ENCODE assay signal across 24 mouse cellular contexts in genomic region chr17:8581579-8581978, GRCm38 (mm10). TPM values are rescaled to one million over a fixed set of nuclear protein-coding genes. Genes with fewer than 3 reads are reported as not detected.
DNase-seq lines count a peak whose midpoint lies in the region; ATAC-seq lines count a peak whose summit lies in the region.
"Had no signal": no experiment of that assay in that cellular context is flagged by ENCODE, and none has a peak within 500 bp of the region (broad histone marks: within the 10 kb centered on the region; RNA-seq: fewer than 3 reads in every experiment).

No protein-coding gene starts in this region.

- DNase-seq in frontal cortex, postnatal 25 days (ENCODE audit: low spot score in 2 of 2): no peak
- peak; percentile 15 for DNase-seq in midbrain, embryonic 14.5 days
- DNase-seq in midbrain, embryonic 11.5 days (ENCODE audit: low spot score, missing footprints): no peak
- peak; percentile 28 to 34 for DNase-seq in layer of hippocampus, adult 8-10 months (ENCODE audit: low spot score in 2 of 2)
- DNase-seq in right cerebral cortex, postnatal 4 days: peak; percentile 14
- no peak for DNase-seq in lung, postnatal 10 days
- no peak for DNase-seq in kidney, postnatal 36 days
- DNase-seq: adrenal gland, postnatal 10 days; B cell, adult 2 months; cerebellum, adult 9-10 months; gastrocnemius, adult 2 months; heart, postnatal 4 days; kidney, adult 8-10 months; kidney, postnatal 4 days; left cerebral cortex, postnatal 4 days; lung, adult 2 months; lung, postnatal 4 days had no signal

- no peak overlapping the region for H3K27ac ChIP-seq in midbrain, embryonic 14.5 days (replicated peaks; ENCODE audit: low read depth, low read length)
- no peak overlapping the region for H3K27ac ChIP-seq in midbrain, embryonic 11.5 days (ENCODE audit: low read depth, low read length)
- H3K27ac ChIP-seq: embryonic facial prominence, embryonic 15.5 days; gastrocnemius, adult 2 months had no signal

- no peak overlapping the region for H3K4me2 ChIP-seq in midbrain, embryonic 14.5 days (ENCODE audit: low read length)
- no peak overlapping the region for H3K4me2 ChIP-seq in midbrain, embryonic 11.5 days
- H3K4me2 ChIP-seq: embryonic facial prominence, embryonic 15.5 days had no signal

- WGBS in midbrain, embryonic 14.5 days: 58% methylated on average over 8 of the region's 8 CpGs
- WGBS in midbrain, embryonic 11.5 days: 72% methylated on average over 8 of the region's 8 CpGs

- ATAC-seq in frontal cortex, adult (ENCODE audit: low TSS enrichment): peak; percentile 76
- no peak for ATAC-seq in midbrain, embryonic 14.5 days (ENCODE audit: low FRiP score, low TSS enrichment)
- ATAC-seq in midbrain, embryonic 11.5 days (ENCODE audit: low FRiP score): no peak

- no peaks in the 10 kb centered on the region for H3K9me3 ChIP-seq in midbrain, embryonic 14.5 days (ENCODE audit: control insufficient read depth, low read length)
- H3K9me3 ChIP-seq in midbrain, embryonic 11.5 days (ENCODE audit: control insufficient read depth, low read length): no peaks in the 10 kb centered on the region
- H3K9me3 ChIP-seq: embryonic facial prominence, embryonic 15.5 days had no signal

- H3K4me3 ChIP-seq in midbrain, embryonic 14.5 days (replicated peaks; ENCODE audit: low read depth, low read length): no peak overlapping the region
- H3K4me3 ChIP-seq in midbrain, embryonic 11.5 days (ENCODE audit: low read depth, low read length): no peak overlapping the region
- H3K4me3 ChIP-seq: embryonic facial prominence, embryonic 15.5 days; gastrocnemius, adult 2 months had no signal

- no peaks in the 10 kb centered on the region for H3K36me3 ChIP-seq in midbrain, embryonic 14.5 days (ENCODE audit: control insufficient read depth, insufficient read depth, low read length)
- no peaks in the 10 kb centered on the region for H3K36me3 ChIP-seq in midbrain, embryonic 11.5 days (ENCODE audit: control insufficient read depth, insufficient read depth, low read length)
- H3K36me3 ChIP-seq: embryonic facial prominence, embryonic 15.5 days had no signal

- no peak overlapping the region for H3K9ac ChIP-seq in midbrain, embryonic 14.5 days (replicated peaks; ENCODE audit: low read length)
- no peak overlapping the region for H3K9ac ChIP-seq in midbrain, embryonic 11.5 days (ENCODE audit: low read length)
- H3K9ac ChIP-seq: embryonic facial prominence, embryonic 15.5 days had no signal

- H3K27me3 ChIP-seq in midbrain, embryonic 14.5 days (ENCODE audit: control insufficient read depth, insufficient read depth, low read length): no peaks in the 10 kb centered on the region
- H3K27me3 ChIP-seq in midbrain, embryonic 11.5 days (ENCODE audit: control insufficient read depth, insufficient read depth, low read length): no peaks in the 10 kb centered on the region
- H3K27me3 ChIP-seq: embryonic facial prominence, embryonic 15.5 days had no signal

- no peaks in the 10 kb centered on the region for H3K4me1 ChIP-seq in midbrain, embryonic 14.5 days (ENCODE audit: control insufficient read depth, insufficient read depth, low read length)
- H3K4me1 ChIP-seq in midbrain, embryonic 11.5 days (ENCODE audit: control insufficient read depth, insufficient read depth, low read length): no peaks in the 10 kb centered on the region
- H3K4me1 ChIP-seq: embryonic facial prominence, embryonic 15.5 days had no signal

RNA-seq across cellular contexts. Expression of gene Gm17087, which starts 14.8 kb away (rescaled TPM):
- polyA plus RNA-seq in midbrain, embryonic 14.5 days (2014; fragmentation: Nextera tagmentation; extraction: Ambion mirVana): not detected in 2 replicates
- not detected in 2 replicates for polyA plus RNA-seq in midbrain, embryonic 11.5 days (2014; fragmentation: Nextera tagmentation; extraction: Ambion mirVana)
- total RNA-seq in layer of hippocampus, adult 8-10 months (2022): not detected
- total RNA-seq: adrenal gland, postnatal 10 days; gastrocnemius, adult 2 months; granulocyte monocyte progenitor cell, adult 5-6 weeks; heart, postnatal 4 days; left cerebral cortex, postnatal 4 days; liver, adult 2 months had no signal
- polyA plus RNA-seq: embryonic facial prominence, embryonic 15.5 days; forebrain, embryonic 11.5 days; heart, embryonic 14.5 days; liver, adult 2 months; lung, adult 2 months; neural tube, embryonic 11.5 days had no signal

RNA-seq across cellular contexts. Expression of gene Pde10a, which starts 56.4 kb away (rescaled TPM):
- 14.1 and 15.2 TPM in 2 replicates for polyA plus RNA-seq in midbrain, embryonic 14.5 days (2014; fragmentation: Nextera tagmentation; extraction: Ambion mirVana)
- 4.8 TPM in 2 replicates for polyA plus RNA-seq in midbrain, embryonic 11.5 days (2014; fragmentation: Nextera tagmentation; extraction: Ambion mirVana)
- total RNA-seq in layer of hippocampus, adult 8-10 months (2022): 10 to 100 TPM; 42.6 to 73.9 (median 56.7) TPM

Comparison
In these comparisons a context has a peak if more than half of its experiments do, and no peak if none do; other contexts are left out.
1. DNase-seq: peak in midbrain, embryonic 14.5 days (single experiment), layer of hippocampus, adult 8-10 months (2 of 2) and right cerebral cortex, postnatal 4 days (single experiment); none in frontal cortex, postnatal 25 days (0 of 2), midbrain, embryonic 11.5 days (single experiment), lung, postnatal 10 days (single experiment) and kidney, postnatal 36 days (0 of 2).